Mouse (Mus musculus): ENCODE data around the gene Camk1d.

Camk1d gene

GRCm38 (mm10) chr2:5714211-5715053 is at the start of gene Camk1d:
TSS of gene Camk1d (minus strand) at chr2:5714515.
- no peak for TF ChIP-seq GATA4 (IDR thresholded peaks at IDR 0.05; ENCODE audit: insufficient replicate concordance, low read length)

- no peak for TF ChIP-seq GATA4 (IDR thresholded peaks at IDR 0.05; ENCODE audit: insufficient replicate concordance, low read length)
Observed at GRCm38 (mm10) chr2:5762031-5762430, 47.7 kb upstream of the Camk1d start.

GRCm38 (mm10) chr2:5760479-5761008 is 46.2 kb upstream of the Camk1d start:
- TF ChIP-seq GATA4 (IDR thresholded peaks at IDR 0.05; ENCODE audit: insufficient replicate concordance, low read length), result no peak

- TF ChIP-seq GATA4 (IDR thresholded peaks at IDR 0.05; ENCODE audit: insufficient replicate concordance, low read length), result no peak
Observed at GRCm38 (mm10) chr2:5758569-5758968, 44.3 kb upstream of the Camk1d start.

- TF ChIP-seq GATA4 (IDR thresholded peaks at IDR 0.05; ENCODE audit: insufficient replicate concordance, low read length), result no peak
Observed at GRCm38 (mm10) chr2:5750872-5751271, 36.6 kb upstream of the Camk1d start.

- TF ChIP-seq GATA4 (IDR thresholded peaks at IDR 0.05; ENCODE audit: insufficient replicate concordance, low read length), result no peak
Observed at GRCm38 (mm10) chr2:5749210-5749609, 34.9 kb upstream of the Camk1d start.

GRCm38 (mm10) chr2:5747545-5748043 is 33.3 kb upstream of the Camk1d start:
- no peak for TF ChIP-seq GATA4 (IDR thresholded peaks at IDR 0.05; ENCODE audit: insufficient replicate concordance, low read length)

- no peak for TF ChIP-seq GATA4 (IDR thresholded peaks at IDR 0.05; ENCODE audit: insufficient replicate concordance, low read length)
Observed at GRCm38 (mm10) chr2:5746529-5746928, 32.2 kb upstream of the Camk1d start.

GRCm38 (mm10) chr2:5743886-5744285 is 29.6 kb upstream of the Camk1d start:
- no peak for TF ChIP-seq GATA4 (IDR thresholded peaks at IDR 0.05; ENCODE audit: insufficient replicate concordance, low read length)

- TF ChIP-seq GATA4 (IDR thresholded peaks at IDR 0.05; ENCODE audit: insufficient replicate concordance, low read length), result no peak
Observed at GRCm38 (mm10) chr2:5740913-5741312, 26.6 kb upstream of the Camk1d start.

- no peak for TF ChIP-seq GATA4 (IDR thresholded peaks at IDR 0.05; ENCODE audit: insufficient replicate concordance, low read length)
Observed at GRCm38 (mm10) chr2:5735881-5736280, 21.6 kb upstream of the Camk1d start.

- TF ChIP-seq GATA4 (IDR thresholded peaks at IDR 0.05; ENCODE audit: insufficient replicate concordance, low read length), result no peak
Observed at GRCm38 (mm10) chr2:5733300-5734085, 19.2 kb upstream of the Camk1d start.

GRCm38 (mm10) chr2:5732047-5732446 is 17.7 kb upstream of the Camk1d start:
- TF ChIP-seq GATA4 (IDR thresholded peaks at IDR 0.05; ENCODE audit: insufficient replicate concordance, low read length), result no peak

GRCm38 (mm10) chr2:5730364-5730792 is 16.1 kb upstream of the Camk1d start:
- TF ChIP-seq GATA4 (IDR thresholded peaks at IDR 0.05; ENCODE audit: insufficient replicate concordance, low read length), result no peak

- no peak for TF ChIP-seq GATA4 (IDR thresholded peaks at IDR 0.05; ENCODE audit: insufficient replicate concordance, low read length)
Observed at GRCm38 (mm10) chr2:5729931-5730330, 15.6 kb upstream of the Camk1d start.
